Mouse (Mus musculus): Measurements from ENCODE around the gene Slc22a7. TPM values are rescaled to one million over a fixed set of nuclear protein-coding genes. Genes with fewer than 3 reads are reported as not detected.

Gene Slc22a7
- polyA plus RNA-seq (2016; fragmentation: Nextera tagmentation; extraction: Ambion mirVana) = 0.14 TPM in 1 of 2 replicates, not detected in the other

DNA sequence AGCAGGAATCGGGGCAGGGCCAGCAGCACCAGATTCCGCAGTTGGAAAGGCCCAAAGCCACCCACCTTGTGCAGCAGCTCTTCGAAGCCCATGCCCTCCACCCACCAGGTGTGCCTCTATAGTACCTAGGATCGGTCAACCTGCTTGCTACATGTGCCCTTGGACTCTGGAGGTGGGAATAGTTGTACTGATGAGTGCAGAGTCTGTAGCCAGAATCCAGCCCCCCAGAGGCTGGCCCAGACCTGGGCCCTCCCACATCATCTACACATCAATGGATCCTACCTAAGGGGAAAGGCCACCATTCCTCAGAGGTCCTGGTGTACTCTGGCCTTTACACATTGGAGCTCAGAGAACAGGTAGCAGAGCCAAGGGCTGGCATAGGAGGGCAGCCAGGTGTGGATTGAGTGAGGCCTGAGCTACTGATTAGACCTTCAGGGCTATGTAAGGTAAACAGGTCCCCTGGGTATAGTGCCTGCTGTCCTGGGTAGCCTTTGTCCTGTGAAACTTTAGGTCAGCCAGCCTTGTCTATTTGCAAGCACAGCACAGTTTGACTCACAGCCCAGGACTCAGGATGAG lies at the start of gene Slc22a7:
Gene Slc22a7 (minus strand): TSS at position 160 of the 576 bp plus-strand sequence.
- 88% methylated on average over 4 of the region's 4 CpGs for WGBS
- Histone ChIP-seq H3K27ac (no peak within 1 kb of the TSS), H3K4me2 (no peak within 1 kb of the TSS), H3K4me3 (replicated peaks) (no peak within 1 kb of the TSS), H3K27me3 (peaks cover 51% of the 10 kb centered on the region), H3K9ac (no peak within 1 kb of the TSS), H3K9me3 (no peaks in the 10 kb centered on the region), H3K36me3 (replicated peaks) (no peaks in the 10 kb centered on the region; the same call in 1 of the 2 replicates), H3K4me1 (peaks cover 22% of the 10 kb centered on the region)
- ATAC-seq (ENCODE audit: low FRiP score) = no peak

- ATAC-seq (ENCODE audit: low FRiP score) = peak; percentile 85
- H3K27ac ChIP-seq = peak within 1 kb of the TSS; percentile 46; the same call in 1 of the 2 replicates
- H3K4me1 ChIP-seq = peaks cover 51% of the 10 kb centered on the region
- no peaks in the 10 kb centered on the region for H3K9me3 ChIP-seq
- H3K4me2 ChIP-seq = peak within 1 kb of the TSS; percentile 84
- 0% methylated on average over 3 of the region's 49 CpGs for WGBS
- H3K36me3 ChIP-seq (replicated peaks) = no peaks in the 10 kb centered on the region
- H3K4me3 ChIP-seq (replicated peaks) = peak within 1 kb of the TSS; percentile 87
- H3K27me3 ChIP-seq = peaks cover 54% of the 10 kb centered on the region
- H3K9ac ChIP-seq = peak within 1 kb of the TSS; percentile 93
Observed at GRCm38 (mm10) chr17:46487431-46487830, 49.2 kb upstream of the Slc22a7 start, which contains the start of gene Ttbk1. Gene Ttbk1 (minus strand): TSS chr17:46487675.

DNA sequence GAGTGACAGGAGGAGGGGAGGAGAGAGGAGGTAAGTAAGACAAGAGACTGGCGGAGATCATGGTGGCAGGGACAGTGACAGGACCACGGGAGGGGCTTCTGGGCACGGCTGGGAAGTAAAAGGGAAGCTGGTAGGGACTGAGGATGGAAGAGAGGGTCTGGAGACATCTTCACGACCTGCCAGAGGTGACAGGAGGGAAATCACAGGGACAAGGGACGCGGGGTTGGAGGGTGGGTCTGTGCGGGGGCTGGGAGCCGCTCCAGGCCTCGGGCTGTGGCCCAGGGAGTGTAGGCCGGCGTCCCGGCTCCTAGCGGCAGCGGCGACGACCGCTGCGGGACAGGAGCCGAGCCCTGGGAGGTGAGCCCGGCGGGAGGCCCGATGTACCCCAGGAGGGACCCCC lies 48.7 kb upstream of the Slc22a7 start:
- peaks cover 51% of the 10 kb centered on the region for H3K4me1 ChIP-seq
- H3K4me2 ChIP-seq = peak overlapping the region; percentile 84
- H3K4me3 ChIP-seq (replicated peaks) = peak overlapping the region; percentile 87
- ATAC-seq (ENCODE audit: low FRiP score) = peak; percentile 53
- H3K9ac ChIP-seq = peak overlapping the region; percentile 93
- H3K36me3 ChIP-seq (replicated peaks) = 0 out of 2 replicates have a peak, but pooled peaks cover 2% of the 10 kb centered on the region
- H3K27ac ChIP-seq = peak overlapping the region; percentile 46; the same call in 1 of the 2 replicates
- H3K9me3 ChIP-seq = no peaks in the 10 kb centered on the region
- H3K27me3 ChIP-seq = peaks cover 54% of the 10 kb centered on the region
- 1% methylated on average over 18 of the region's 22 CpGs for WGBS

DNA sequence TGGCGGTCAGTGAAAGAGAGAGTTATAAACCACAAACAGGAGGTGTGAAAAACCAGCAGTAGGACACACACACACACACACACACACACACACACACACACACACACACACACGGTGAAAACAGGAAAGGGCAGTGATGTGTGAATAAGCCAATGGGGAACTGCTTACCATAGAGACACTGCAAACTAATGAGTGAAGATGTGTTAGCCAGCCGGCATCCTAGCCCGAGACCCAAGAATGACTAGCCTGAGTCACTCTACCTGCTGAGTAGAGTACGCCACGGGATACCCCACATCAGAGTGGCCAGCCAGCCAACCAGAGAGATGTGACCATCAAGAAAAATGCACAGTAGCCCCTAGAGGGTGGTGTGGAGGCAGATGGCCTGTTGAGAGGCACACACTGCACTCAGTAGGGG lies 46.2 kb upstream of the Slc22a7 start:
- 11% methylated on average over 6 of the region's 6 CpGs for WGBS
- Histone ChIP-seq H3K27ac (no peak overlapping the region), H3K9me3 (no peaks in the 10 kb centered on the region)

GRCm38 (mm10) chr17:46484021-46484431 lies 45.8 kb upstream of the Slc22a7 start:
- Histone ChIP-seq H3K36me3 (replicated peaks) (peaks cover 21% of the 10 kb centered on the region), H3K27me3 (peaks cover 46% of the 10 kb centered on the region), H3K9ac (peak overlapping the region; percentile 56), H3K4me1 (peaks cover 51% of the 10 kb centered on the region), H3K4me3 (replicated peaks) (peak overlapping the region; percentile 36), H3K27ac (no peak overlapping the region; the same call in 1 of the 2 replicates), H3K9me3 (no peaks in the 10 kb centered on the region), H3K4me2 (peak overlapping the region; percentile 76)
- 2% methylated on average over 13 of the region's 13 CpGs for WGBS
- ATAC-seq (ENCODE audit: low FRiP score) = peak; percentile 7

More for the DNA sequence above, 46.2 kb upstream of the Slc22a7 start:
- peak overlapping the region; percentile 76 for H3K4me2 ChIP-seq
- peaks cover 47% of the 10 kb centered on the region for H3K27me3 ChIP-seq
- H3K9ac ChIP-seq = peak overlapping the region; percentile 56; the same call in 1 of the 2 replicates
- ATAC-seq (ENCODE audit: low FRiP score) = no peak
- peaks cover 51% of the 10 kb centered on the region for H3K4me1 ChIP-seq
- peaks cover 16% of the 10 kb centered on the region for H3K36me3 ChIP-seq (replicated peaks)
- peak overlapping the region; percentile 36 for H3K4me3 ChIP-seq (replicated peaks)

DNA sequence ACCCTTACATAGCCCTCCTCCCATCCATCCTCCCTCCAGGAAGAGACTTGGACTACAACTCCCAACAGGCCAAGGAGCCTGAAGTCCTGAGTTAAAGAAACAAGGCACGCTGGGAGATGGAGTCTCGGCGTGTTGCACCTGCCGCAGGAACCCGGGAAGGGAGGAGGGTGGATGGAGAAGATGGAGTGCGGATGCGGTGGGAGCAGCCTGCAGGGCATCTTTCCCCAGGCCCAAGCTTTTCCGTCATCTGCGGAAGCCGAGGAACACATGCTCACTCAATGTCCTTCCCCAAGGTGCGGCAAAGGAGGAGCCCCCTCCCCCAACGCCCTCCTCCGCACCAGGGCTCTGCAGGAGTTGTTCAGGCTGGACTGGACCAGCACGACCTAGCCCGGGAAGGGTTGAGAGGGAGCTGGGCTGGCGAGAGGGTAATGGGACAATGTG lies 45.3 kb upstream of the Slc22a7 start:
- H3K27ac ChIP-seq = peak overlapping the region; percentile 47; the same call in 1 of the 2 replicates
- peak overlapping the region; percentile 76 for H3K4me2 ChIP-seq
- WGBS = 3% methylated on average over 16 of the region's 16 CpGs
- peaks cover 25% of the 10 kb centered on the region for H3K36me3 ChIP-seq (replicated peaks)
- ATAC-seq (ENCODE audit: low FRiP score) = peak; percentile 51
- H3K27me3 ChIP-seq = peaks cover 41% of the 10 kb centered on the region
- H3K4me3 ChIP-seq (replicated peaks) = peak overlapping the region; percentile 36
- H3K9me3 ChIP-seq = no peaks in the 10 kb centered on the region
- H3K4me1 ChIP-seq = peaks cover 51% of the 10 kb centered on the region
- peak overlapping the region; percentile 56 for H3K9ac ChIP-seq

DNA sequence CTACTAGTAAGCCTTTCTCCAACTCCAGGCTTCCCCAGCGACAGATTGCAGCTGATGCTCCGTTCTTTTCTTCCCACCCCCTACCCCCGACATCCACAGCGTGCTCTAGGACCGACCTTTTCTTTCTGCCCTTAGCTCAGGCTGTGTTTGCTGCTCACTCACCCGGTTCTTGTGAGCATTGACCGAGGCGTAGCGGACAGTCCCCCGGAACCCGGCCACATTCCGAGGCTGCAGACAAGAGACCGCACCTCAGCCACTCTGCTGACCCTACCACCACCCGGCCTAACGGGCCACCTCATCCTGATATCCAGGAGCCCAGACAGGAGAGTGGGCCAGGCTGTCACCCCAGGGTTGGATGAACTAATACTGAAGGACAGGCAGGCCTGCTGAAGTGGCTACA lies 39.0 kb upstream of the Slc22a7 start:
- 89% methylated on average over 15 of the region's 15 CpGs for WGBS
- H3K27me3 ChIP-seq = no peaks in the 10 kb centered on the region
- H3K9ac ChIP-seq = no peak overlapping the region
- H3K4me1 ChIP-seq = no peaks in the 10 kb centered on the region
- no peaks in the 10 kb centered on the region for H3K9me3 ChIP-seq
- peaks cover 81% of the 10 kb centered on the region for H3K36me3 ChIP-seq (replicated peaks)
- no peak overlapping the region for H3K4me3 ChIP-seq (replicated peaks)
- no peak overlapping the region for H3K27ac ChIP-seq
- no peak overlapping the region for H3K4me2 ChIP-seq
- ATAC-seq (ENCODE audit: low FRiP score) = no peak

GRCm38 (mm10) chr17:46476601-46477000 lies 38.3 kb upstream of the Slc22a7 start:
- no peak overlapping the region for H3K4me3 ChIP-seq (replicated peaks)
- no peak overlapping the region for H3K27ac ChIP-seq
- H3K36me3 ChIP-seq (replicated peaks) = peaks cover 78% of the 10 kb centered on the region
- H3K9me3 ChIP-seq = no peaks in the 10 kb centered on the region
- no peak overlapping the region for H3K9ac ChIP-seq
- H3K4me1 ChIP-seq = no peaks in the 10 kb centered on the region
- H3K4me2 ChIP-seq = no peak overlapping the region
- WGBS = 91% methylated on average over 8 of the region's 8 CpGs
- no peak for ATAC-seq (ENCODE audit: low FRiP score)
- no peaks in the 10 kb centered on the region for H3K27me3 ChIP-seq

DNA sequence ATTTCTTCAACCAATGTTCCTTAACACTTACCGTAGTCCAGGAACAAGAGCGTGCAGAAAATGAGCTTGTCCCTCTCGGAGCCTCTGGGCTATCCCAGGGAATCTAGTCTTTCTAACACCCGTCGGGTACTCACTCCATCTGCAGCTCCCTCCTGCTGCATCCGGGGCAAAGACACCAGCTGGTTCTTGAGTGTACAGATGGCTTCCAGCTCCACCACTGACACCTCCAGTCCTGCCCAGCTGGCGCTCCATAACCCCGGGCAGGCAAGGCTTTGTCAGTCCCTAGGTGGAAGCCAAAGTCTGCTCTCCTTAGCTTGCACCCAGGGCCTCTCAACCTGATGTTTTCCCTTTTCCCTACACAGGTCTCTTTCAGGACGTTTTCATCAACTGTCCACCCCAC lies 29.6 kb upstream of the Slc22a7 start:
- no peak overlapping the region for H3K4me3 ChIP-seq (replicated peaks)
- H3K9me3 ChIP-seq = no peaks in the 10 kb centered on the region
- H3K4me2 ChIP-seq = no peak overlapping the region
- H3K4me1 ChIP-seq = peaks cover 4% of the 10 kb centered on the region; the same call in 1 of the 2 replicates
- no peaks in the 10 kb centered on the region for H3K27me3 ChIP-seq
- no peak overlapping the region for H3K9ac ChIP-seq
- WGBS = 73% methylated on average over 9 of the region's 9 CpGs
- peak overlapping the region; percentile 63; the same call in 1 of the 2 replicates for H3K27ac ChIP-seq
- H3K36me3 ChIP-seq (replicated peaks) = peaks cover 82% of the 10 kb centered on the region
- 0 out of 2 replicates have a peak, but pooled peaks have one; percentile 30 for ATAC-seq (ENCODE audit: low FRiP score)

DNA sequence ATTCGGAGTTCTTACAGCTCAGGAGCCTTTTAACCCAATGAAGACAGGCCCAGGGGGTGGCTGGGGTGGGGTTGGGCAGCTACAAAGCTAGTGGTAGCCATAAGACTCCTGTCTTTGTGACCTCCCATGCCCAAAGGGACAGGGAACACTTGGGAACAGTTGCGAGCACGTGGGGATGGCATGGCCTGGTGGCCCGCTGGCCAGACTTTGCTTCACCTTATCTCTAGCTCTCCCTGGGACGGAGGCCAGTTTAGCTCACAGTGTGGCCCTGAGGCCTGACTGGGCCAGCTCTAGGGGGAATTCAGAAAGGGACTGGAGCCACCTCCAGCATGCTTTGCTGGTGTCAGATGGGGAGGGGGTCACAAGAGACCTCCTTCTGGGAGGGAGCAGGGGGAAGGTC lies 24.0 kb upstream of the Slc22a7 start:
- Histone ChIP-seq H3K4me2 (no peak overlapping the region), H3K27me3 (peaks cover 48% of the 10 kb centered on the region), H3K4me1 (peaks cover 15% of the 10 kb centered on the region), H3K9me3 (no peaks in the 10 kb centered on the region), H3K36me3 (replicated peaks) (peaks cover 62% of the 10 kb centered on the region), H3K27ac (no peak overlapping the region), H3K9ac (no peak overlapping the region), H3K4me3 (replicated peaks) (no peak overlapping the region)
- 91% methylated on average over 5 of the region's 5 CpGs for whole genome bisulfite sequencing
- ATAC-seq (ENCODE audit: low FRiP score) = no peak

- no peak overlapping the region for H3K27ac ChIP-seq
- H3K27me3 ChIP-seq = peaks cover 55% of the 10 kb centered on the region
- 15% methylated on average over 8 of the region's 8 CpGs for WGBS
- ATAC-seq (ENCODE audit: low FRiP score) = no peak
- peaks cover 16% of the 10 kb centered on the region for H3K4me1 ChIP-seq
- peaks cover 53% of the 10 kb centered on the region for H3K36me3 ChIP-seq (replicated peaks)
- peak overlapping the region; percentile 40; the same call in 1 of the 2 replicates for H3K9ac ChIP-seq
- no peak overlapping the region for H3K4me3 ChIP-seq (replicated peaks)
- no peaks in the 10 kb centered on the region for H3K9me3 ChIP-seq
- H3K4me2 ChIP-seq = peak overlapping the region; percentile 21
Observed at GRCm38 (mm10) chr17:46461347-46461746, 23.1 kb upstream of the Slc22a7 start.

DNA sequence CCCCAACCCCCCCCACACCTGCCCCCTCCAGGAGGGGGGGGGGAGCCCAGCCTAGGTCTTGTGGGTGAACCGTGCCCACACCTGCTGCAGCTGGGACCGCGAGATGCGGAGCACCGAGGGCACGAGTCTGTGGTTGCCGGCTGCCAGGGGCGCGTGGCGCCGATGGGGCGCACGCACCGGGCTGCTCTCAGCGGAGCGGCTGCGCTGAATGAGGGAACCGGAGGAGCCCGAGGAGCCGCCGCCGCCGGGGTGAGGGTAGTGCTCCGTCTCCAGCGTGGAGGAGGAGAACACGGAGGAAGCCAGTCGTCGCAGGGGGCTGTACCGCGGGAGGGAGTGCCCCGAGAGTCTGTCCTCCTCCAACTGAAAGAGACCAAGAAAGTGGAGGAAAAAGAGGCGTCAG lies 22.4 kb upstream of the Slc22a7 start:
- H3K4me2 ChIP-seq = peak overlapping the region; percentile 21
- 5% methylated on average over 32 of the region's 32 CpGs for WGBS
- no peaks in the 10 kb centered on the region for H3K9me3 ChIP-seq
- no peak overlapping the region for H3K27ac ChIP-seq
- peaks cover 23% of the 10 kb centered on the region for H3K4me1 ChIP-seq
- 0 out of 2 replicates have a peak overlapping the region, but pooled peaks have one; percentile 1 for H3K4me3 ChIP-seq (replicated peaks)
- ATAC-seq (ENCODE audit: low FRiP score) = no peak
- peak overlapping the region; percentile 40; the same call in 1 of the 2 replicates for H3K9ac ChIP-seq
- peaks cover 62% of the 10 kb centered on the region for H3K27me3 ChIP-seq
- peaks cover 47% of the 10 kb centered on the region for H3K36me3 ChIP-seq (replicated peaks)
